Mouse (Mus musculus) heart, embryonic 11.5 days (tissue): ENCODE measurements around the gene Lingo4. TPM values are rescaled to one million over a fixed set of nuclear protein-coding genes. Genes with fewer than 3 reads are reported as not detected.
A peak's percentile ranks its signal among the peaks of the same experiment; 100 is the strongest.

Source experiments
- ATAC-seq: fragments of 200-750 bp; cut with Nextera tagmentation; replicated peaks from 2 replicates; pipeline ENCODE4 v1.8.0; 2017; ENCODE audit warnings: moderate library complexity; ENCODE audit not compliant: insufficient number of reproducible peaks, low FRiP score, low TSS enrichment
- H3K27ac ChIP-seq: fragments of 300-500 bp; sonication (generic); 2 replicates; pipeline ENCODE4 v1.5.1; 2014; ENCODE audit warnings: mild to moderate bottlenecking, low read depth, low read length
- H3K27me3 ChIP-seq: fragments of 300-500 bp; sonication (generic); 2 replicates; pipeline ENCODE4 v1.6.1; 2014; ENCODE audit warnings: mild to moderate bottlenecking, low read length, mixed read lengths; ENCODE audit not compliant: control insufficient read depth, insufficient read depth
- H3K36me3 ChIP-seq: fragments of 300-500 bp; sonication (generic); 2 replicates; pipeline ENCODE4 v1.6.1; 2014; ENCODE audit warnings: mild to moderate bottlenecking, low read length, moderate library complexity, mixed read lengths; ENCODE audit not compliant: control insufficient read depth, insufficient read depth
- H3K4me1 ChIP-seq: fragments of 300-500 bp; sonication (generic); 2 replicates; pipeline ENCODE4 v1.6.1; 2014; ENCODE audit warnings: low read length; ENCODE audit not compliant: control insufficient read depth, insufficient read depth
- H3K4me2 ChIP-seq: fragments of 300-500 bp; sonication (generic); 2 replicates; pipeline ENCODE4 v1.6.1; 2014; ENCODE audit warnings: mild to moderate bottlenecking, moderate library complexity
- H3K4me3 ChIP-seq: fragments of 300-500 bp; sonication (generic); 2 replicates; pipeline ENCODE4 v1.5.1; 2014; ENCODE audit warnings: low read depth, low read length
- H3K9ac ChIP-seq: fragments of 300-500 bp; sonication (generic); 2 replicates; pipeline ENCODE4 v1.6.1; 2014; ENCODE audit warnings: mild to moderate bottlenecking, low read depth, low read length, moderate library complexity
- H3K9me3 ChIP-seq: fragments of 300-500 bp; sonication (generic); replicated peaks from 2 replicates; pipeline ENCODE4 v1.6.1; 2016; ENCODE audit warnings: low read length; ENCODE audit not compliant: control insufficient read depth
- WGBS: fragments of 180-500 bp; shearing (Covaris S2); extraction: QIAGEN DNeasy Blood & Tissue Kit; methylation state at CpG from one replicate; pipeline ENCODE4 v1.1.7; 2014; ENCODE audit not compliant: insufficient replicate concordance; 5-methylcytosine and 5-hydroxymethylcytosine counted together
- polyA plus RNA-seq: library from polyadenylated mRNA; unstranded; fragments of >200 nt; fragmentation: Nextera tagmentation; extraction: Ambion mirVana; gene quantifications from 2 replicates; pipeline ENCODE4 v1.2.1, GENCODE M21; 2014

Lingo4 gene
- polyA plus RNA-seq, 1 experiment from 2014 or later: not detected

DNA sequence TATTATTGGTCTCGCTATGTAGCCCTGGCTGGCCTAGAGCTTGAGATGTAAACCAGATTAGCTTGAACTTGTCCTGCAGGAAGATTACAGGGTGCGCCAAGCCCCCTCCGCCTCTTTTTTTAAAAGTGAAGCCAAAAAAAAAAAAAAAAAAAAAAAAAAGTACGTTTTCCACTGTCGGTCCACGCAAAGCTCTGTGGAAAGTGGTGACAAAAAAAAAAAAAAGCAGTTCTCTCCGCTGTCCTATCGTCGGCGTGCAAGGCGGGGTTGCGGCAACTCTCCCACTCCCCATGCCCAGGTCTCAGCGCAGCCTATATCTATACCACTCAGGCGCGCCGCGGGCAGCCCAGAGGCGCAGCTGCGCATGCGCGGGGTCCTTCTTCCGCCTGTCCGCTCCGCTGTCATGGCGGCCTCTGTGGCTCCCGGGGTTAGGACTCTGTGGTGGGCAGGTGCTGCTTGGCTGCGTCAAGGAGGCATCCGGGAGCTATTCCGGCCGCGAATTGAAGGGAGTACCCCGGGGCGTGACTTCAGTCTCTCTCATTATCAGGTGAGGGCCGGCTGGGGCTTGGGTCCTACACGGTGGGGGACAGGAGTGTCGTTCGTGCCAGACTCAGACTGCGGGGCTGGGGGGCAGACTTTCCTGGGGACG, 44.8 kb downstream of the Lingo4 start, which contains the start of gene Mrpl9:
Gene Mrpl9 (plus strand): TSS at position 368 of the 646 bp plus-strand sequence.
- 1% methylated on average over 39 of the region's 39 CpGs for WGBS
- H3K4me3 ChIP-seq: peak within 1 kb of the TSS; percentile 96
- H3K27ac ChIP-seq: peak within 1 kb of the TSS; percentile 66; the same call in 1 of the 2 replicates
- peaks cover 28% of the 10 kb centered on the region for H3K36me3 ChIP-seq
- H3K27me3 ChIP-seq: no peaks in the 10 kb centered on the region
- ATAC-seq: peak; percentile 92
- peak within 1 kb of the TSS; percentile 86 for H3K4me2 ChIP-seq
- H3K4me1 ChIP-seq: 0 out of 2 replicates have a peak, but pooled peaks cover 3% of the 10 kb centered on the region
- peak within 1 kb of the TSS; percentile 96 for H3K9ac ChIP-seq
- no peaks in the 10 kb centered on the region for H3K9me3 ChIP-seq

DNA sequence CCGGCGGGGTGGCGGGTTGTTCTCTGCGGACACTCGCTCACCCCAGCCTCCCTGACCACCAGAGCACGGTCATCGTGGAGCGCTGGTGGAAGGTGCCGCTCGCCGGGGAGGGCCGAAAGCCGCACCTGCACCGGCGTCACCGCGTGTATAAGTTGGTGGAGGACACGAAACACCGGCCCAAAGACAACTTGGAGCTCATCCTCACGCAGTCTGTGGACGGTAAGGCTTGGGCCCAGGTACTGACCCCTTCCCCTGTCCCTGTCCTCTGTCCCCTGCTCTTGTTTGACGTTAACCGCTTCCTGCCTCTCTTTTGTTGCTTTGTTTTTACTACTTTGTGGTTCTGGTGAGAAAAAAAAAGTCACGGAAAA, 45.3 kb downstream of the Lingo4 start, which contains the start of gene Oaz3:
Gene Oaz3 (minus strand): TSS at position 319 of the 368 bp plus-strand sequence.
- peak within 1 kb of the TSS; percentile 66; the same call in 1 of the 2 replicates for H3K27ac ChIP-seq
- under 1% methylated on average over 24 of the region's 24 CpGs for WGBS
- peak; percentile 65 for ATAC-seq
- 0 out of 2 replicates have a peak, but pooled peaks cover 3% of the 10 kb centered on the region for H3K4me1 ChIP-seq
- H3K4me2 ChIP-seq: peak within 1 kb of the TSS; percentile 86
- no peaks in the 10 kb centered on the region for H3K9me3 ChIP-seq
- H3K27me3 ChIP-seq: no peaks in the 10 kb centered on the region
- H3K36me3 ChIP-seq: peaks cover 31% of the 10 kb centered on the region
- peak within 1 kb of the TSS; percentile 96 for H3K4me3 ChIP-seq
- peak within 1 kb of the TSS; percentile 96 for H3K9ac ChIP-seq

GRCm38 (mm10) chr3:94449377-94449776, 51.1 kb downstream of the Lingo4 start:
- 85% methylated on average over 2 of the region's 2 CpGs for WGBS
- Histone ChIP-seq H3K27me3 (no peaks in the 10 kb centered on the region), H3K9me3 (no peaks in the 10 kb centered on the region), H3K4me2 (no peak overlapping the region), H3K4me3 (no peak overlapping the region), H3K9ac (no peak overlapping the region), H3K27ac (no peak overlapping the region), H3K4me1 (no peaks in the 10 kb centered on the region), H3K36me3 (peaks cover 33% of the 10 kb centered on the region)
- no peak for ATAC-seq

Other genes with a start within 250 kb of the Lingo4 start
- gene Gm10696, start 220.3 kb upstream of the Lingo4 start, polyA plus RNA-seq: not detected in 2 replicates
- gene Gm5286, start 201.8 kb upstream of the Lingo4 start, polyA plus RNA-seq: not detected in 2 replicates
- gene Gm4778, start 134.5 kb upstream of the Lingo4 start, polyA plus RNA-seq: not detected in 2 replicates
- gene Them4, start 88.4 kb upstream of the Lingo4 start, polyA plus RNA-seq: 11.8 and 12.5 TPM in 2 replicates
- 0.17 TPM in 1 of 2 replicates, not detected in the other for gene Them5, start 56.4 kb upstream of the Lingo4 start, polyA plus RNA-seq
- gene C2cd4d, start 36.1 kb upstream of the Lingo4 start, polyA plus RNA-seq: 0.59 and 0.89 TPM in 2 replicates
- gene Rorc, start 25.7 kb upstream of the Lingo4 start, polyA plus RNA-seq: 0.41 and 0.44 TPM in 2 replicates
- 8.4 and 8.7 TPM in 2 replicates for gene Tdrkh, start 14.8 kb downstream of the Lingo4 start, polyA plus RNA-seq
- 60.8 and 65.5 TPM in 2 replicates for gene Mrpl9, start 44.8 kb downstream of the Lingo4 start, polyA plus RNA-seq
- 0.29 TPM in 1 of 2 replicates, not detected in the other for gene Oaz3, start 45.4 kb downstream of the Lingo4 start, polyA plus RNA-seq
- 2.8 and 4.7 TPM in 2 replicates for gene Celf3, start 79.8 kb downstream of the Lingo4 start, polyA plus RNA-seq
- gene Riiad1, start 81.8 kb downstream of the Lingo4 start, polyA plus RNA-seq: 6.6 and 7.0 TPM in 2 replicates
- gene Snx27, start 184.2 kb downstream of the Lingo4 start, polyA plus RNA-seq: 21.2 and 23.7 TPM in 2 replicates
- not detected in 2 replicates for gene Gm10972, start 244.6 kb downstream of the Lingo4 start, polyA plus RNA-seq